Mouse (Mus musculus) lung, adult 2 months (tissue): Measurements from ENCODE around the gene Prss23.
A peak's percentile ranks its signal among the peaks of the same experiment; 100 is the strongest.

ENCODE experiments used
- CTCF ChIP-seq: fragments of 200-500 bp; IDR thresholded peaks from 2 replicates; pipeline ENCODE4 v1.5.1; 2011; ENCODE audit warnings: mild to moderate bottlenecking, low read length, control low read depth; ENCODE audit not compliant: insufficient read depth
- POLR2A ChIP-seq: fragments of 200-500 bp; IDR thresholded peaks from 2 replicates; pipeline ENCODE4 v1.6.1; 2011; ENCODE audit warnings: low read depth, mild to moderate bottlenecking, control low read depth, low read length, borderline replicate concordance; ENCODE audit errors: extremely low read depth

GRCm38 (mm10) chr7:89473442-89473841, 53.5 kb downstream of the Prss23 start:
- peak; percentile 54; the same call in 1 of the 2 replicates for TF ChIP-seq CTCF
- no peak for TF ChIP-seq POLR2A
